Mouse (Mus musculus): ENCODE results near the gene Kcnip1.

- TF ChIP-seq POLR2A (IDR thresholded peaks at IDR 0.05; ENCODE audit: low read depth, low read length), result no peak
- no peak for TF ChIP-seq CTCF (conservative IDR thresholded peaks at IDR 0.05; ENCODE audit: insufficient read depth, insufficient read length, low read depth, low read length)
These were observed 35.4 kb downstream of the Kcnip1 start for GRCm38 (mm10) chr11:33957595-33957994.
